Mouse (Mus musculus) liver, embryonic 16.5 days (tissue): ENCODE measurements around the gene Arpc2. TPM values are rescaled to one million over a fixed set of nuclear protein-coding genes. Genes with fewer than 3 reads are reported as not detected.
A peak's percentile ranks its signal among the peaks of the same experiment; 100 is the strongest.
"Not testable (repeated sequence)": the region's sequence is repeated elsewhere in the genome, so short reads cannot be mapped to it uniquely, and the experiment has no call there.

ENCODE experiments used
- ATAC-seq: fragments of 200-750 bp; cut with Nextera tagmentation; 2 replicates; pipeline ENCODE4 v1.8.0; 2017; ENCODE audit warnings: low read depth, mild to moderate bottlenecking, moderate number of reproducible peaks, moderate library complexity
- H3K27ac ChIP-seq: fragments of 300-500 bp; sonication (generic); 2 replicates; pipeline ENCODE4 v1.5.1; 2014; ENCODE audit warnings: mild to moderate bottlenecking, low read length
- H3K27me3 ChIP-seq: fragments of 300-500 bp; sonication (generic); 2 replicates; pipeline ENCODE4 v1.6.1; 2014; ENCODE audit warnings: low read depth, low read length, mixed read lengths; ENCODE audit not compliant: control insufficient read depth, insufficient read depth
- H3K36me3 ChIP-seq: fragments of 300-500 bp; sonication (generic); 2 replicates; pipeline ENCODE4 v1.6.1; 2014; ENCODE audit warnings: mild to moderate bottlenecking; ENCODE audit not compliant: control insufficient read depth, insufficient read depth
- H3K4me1 ChIP-seq: fragments of 300-500 bp; sonication (generic); 2 replicates; pipeline ENCODE4 v1.6.1; 2014; ENCODE audit warnings: low read depth, low read length, mixed read lengths; ENCODE audit not compliant: control insufficient read depth
- H3K4me2 ChIP-seq: fragments of 300-500 bp; sonication (generic); 2 replicates; pipeline ENCODE4 v1.6.1; 2014; ENCODE audit warnings: low read depth, low read length, mixed read lengths
- H3K4me3 ChIP-seq: fragments of 300-500 bp; sonication (generic); 2 replicates; pipeline ENCODE4 v1.5.1; 2014; ENCODE audit warnings: low read depth, mild to moderate bottlenecking, low read length
- H3K9ac ChIP-seq: fragments of 300-500 bp; sonication (generic); 2 replicates; pipeline ENCODE4 v1.6.1; 2014; ENCODE audit warnings: low read depth, low read length
- H3K9me3 ChIP-seq: fragments of 300-500 bp; sonication (generic); replicated peaks from 2 replicates; pipeline ENCODE4 v1.6.1; 2016; ENCODE audit warnings: low read length; ENCODE audit not compliant: control insufficient read depth
- WGBS: fragments of 180-500 bp; shearing (Covaris S2); extraction: QIAGEN DNeasy Blood & Tissue Kit; methylation state at CpG from one replicate; pipeline ENCODE4 v1.1.7; 2014; ENCODE audit not compliant: insufficient replicate concordance; 5-methylcytosine and 5-hydroxymethylcytosine counted together
- polyA plus RNA-seq: library from polyadenylated mRNA; unstranded; fragments of >200 nt; fragmentation: Nextera tagmentation; extraction: Ambion mirVana; gene quantifications from 2 replicates; pipeline ENCODE4 v1.2.1, GENCODE M21; 2015

The Arpc2 gene
- polyA plus RNA-seq, 1 experiment from 2014 or later, result 181 TPM

GRCm38 (mm10) chr1:74283686-74284463 lies 48.0 kb downstream of the Arpc2 start:
- H3K4me2 ChIP-seq, result peak overlapping the region; percentile 93
- H3K27ac ChIP-seq, result peak overlapping the region; percentile 84
- H3K4me1 ChIP-seq, result peaks cover 31% of the 10 kb centered on the region
- H3K9ac ChIP-seq, result peak overlapping the region; percentile 82
- H3K36me3 ChIP-seq, result peaks cover 4% of the 10 kb centered on the region
- H3K9me3 ChIP-seq, result no peaks in the 10 kb centered on the region
- peak; percentile 25 for ATAC-seq
- WGBS, result 7% methylated on average over 15 of the region's 15 CpGs
- H3K4me3 ChIP-seq, result peak overlapping the region; percentile 80
- H3K27me3 ChIP-seq, result no peaks in the 10 kb centered on the region

- H3K9ac ChIP-seq, result peak within 1 kb of the TSS; percentile 82
- H3K4me2 ChIP-seq, result peak within 1 kb of the TSS; percentile 93
- H3K9me3 ChIP-seq, result no peaks in the 10 kb centered on the region
- peak within 1 kb of the TSS; percentile 82 for H3K4me3 ChIP-seq
- peak; percentile 94 for ATAC-seq
- peak within 1 kb of the TSS; percentile 84 for H3K27ac ChIP-seq
- H3K4me1 ChIP-seq, result peaks cover 33% of the 10 kb centered on the region
- peaks cover 4% of the 10 kb centered on the region for H3K36me3 ChIP-seq
- no peaks in the 10 kb centered on the region for H3K27me3 ChIP-seq
- WGBS, result under 1% methylated on average over 56 of the region's 56 CpGs
Observed at GRCm38 (mm10) chr1:74284543-74285160, 48.8 kb downstream of the Arpc2 start, which contains the start of the genes Aamp and Pnkd. Gene Aamp, minus strand, starts transcription at chr1:74284738. Gene Pnkd, plus strand, starts transcription at chr1:74284930.

- peaks cover 7% of the 10 kb centered on the region for H3K36me3 ChIP-seq
- H3K4me2 ChIP-seq, result peak overlapping the region; percentile 91
- H3K9ac ChIP-seq, result peak overlapping the region; percentile 76
- peaks cover 33% of the 10 kb centered on the region for H3K4me1 ChIP-seq
- no peak for ATAC-seq
- H3K4me3 ChIP-seq, result peak overlapping the region; percentile 82
- H3K27ac ChIP-seq, result no peak overlapping the region
- 3% methylated on average over 23 of the region's 23 CpGs for WGBS
- H3K9me3 ChIP-seq, result no peaks in the 10 kb centered on the region
- no peaks in the 10 kb centered on the region for H3K27me3 ChIP-seq
Observed at GRCm38 (mm10) chr1:74285212-74286010, 49.5 kb downstream of the Arpc2 start.

GRCm38 (mm10) chr1:74286869-74287607 lies 51.2 kb downstream of the Arpc2 start:
- peaks cover 12% of the 10 kb centered on the region for H3K36me3 ChIP-seq
- not testable (repeated sequence) for H3K4me2 ChIP-seq, H3K9ac ChIP-seq, H3K4me3 ChIP-seq, H3K27me3 ChIP-seq, H3K27ac ChIP-seq, H3K9me3 ChIP-seq, ATAC-seq
- WGBS, result 55% methylated on average over 15 of the region's 17 CpGs
- peaks cover 30% of the 10 kb centered on the region for H3K4me1 ChIP-seq

- Histone ChIP-seq H3K9ac (no peak overlapping the region; the same call in 1 of the 2 replicates), H3K4me3 (no peak overlapping the region), H3K9me3 (no peaks in the 10 kb centered on the region), H3K27ac (peak overlapping the region; percentile 12; the same call in 1 of the 2 replicates), H3K36me3 (peaks cover 8% of the 10 kb centered on the region), H3K4me1 (peaks cover 26% of the 10 kb centered on the region), H3K27me3 (no peaks in the 10 kb centered on the region), H3K4me2 (no peak overlapping the region)
- WGBS, result 64% methylated on average over 4 of the region's 4 CpGs
- no peak for ATAC-seq
Observed at GRCm38 (mm10) chr1:74288327-74288726, 52.4 kb downstream of the Arpc2 start.

- Histone ChIP-seq H3K4me2 (no peak overlapping the region), H3K27ac (no peak overlapping the region), H3K9ac (no peak overlapping the region), H3K27me3 (no peaks in the 10 kb centered on the region), H3K9me3 (no peaks in the 10 kb centered on the region), H3K36me3 (peaks cover 8% of the 10 kb centered on the region), H3K4me3 (no peak overlapping the region), H3K4me1 (peaks cover 20% of the 10 kb centered on the region)
- ATAC-seq, result no peak
- WGBS, result 69% methylated on average over 9 of the region's 9 CpGs
Observed at GRCm38 (mm10) chr1:74289248-74289647, 53.4 kb downstream of the Arpc2 start.

- 66% methylated on average over 2 of the region's 2 CpGs for WGBS
- no peak overlapping the region for H3K27ac ChIP-seq
- H3K36me3 ChIP-seq, result peaks cover 8% of the 10 kb centered on the region
- no peaks in the 10 kb centered on the region for H3K9me3 ChIP-seq
- no peak overlapping the region for H3K9ac ChIP-seq
- H3K4me1 ChIP-seq, result peaks cover 23% of the 10 kb centered on the region
- no peak for ATAC-seq
- no peak overlapping the region for H3K4me2 ChIP-seq
- no peak overlapping the region for H3K4me3 ChIP-seq
- no peaks in the 10 kb centered on the region for H3K27me3 ChIP-seq
Observed at GRCm38 (mm10) chr1:74289740-74290139, 53.9 kb downstream of the Arpc2 start.

GRCm38 (mm10) chr1:74290141-74290540 lies 54.3 kb downstream of the Arpc2 start:
- Histone ChIP-seq H3K36me3 (peaks cover 8% of the 10 kb centered on the region), H3K4me1 (peaks cover 27% of the 10 kb centered on the region), H3K27ac (no peak overlapping the region), H3K27me3 (no peaks in the 10 kb centered on the region), H3K9ac (no peak overlapping the region), H3K4me3 (no peak overlapping the region), H3K4me2 (no peak overlapping the region), H3K9me3 (no peaks in the 10 kb centered on the region)
- ATAC-seq, result no peak
- WGBS, result 84% methylated on average over 5 of the region's 5 CpGs
